Mouse (Mus musculus) thymus, adult 2 months (tissue): ENCODE measurements around the gene Gm20605. TPM values are rescaled to one million over a fixed set of nuclear protein-coding genes. Genes with fewer than 3 reads are reported as not detected.
A peak's percentile ranks its signal among the peaks of the same experiment; 100 is the strongest.
"Not testable (repeated sequence)": the region's sequence is repeated elsewhere in the genome, so short reads cannot be mapped to it uniquely, and the experiment has no call there.

ENCODE experiments used
- DNase-seq: peaks from one replicate; pipeline ENCODE4 v3.0.0; 2021
- H3K27ac ChIP-seq: fragments of 200-500 bp; 2 replicates; pipeline ENCODE4 v1.5.1; 2012; ENCODE audit warnings: low read length, control low read depth; ENCODE audit not compliant: control insufficient read depth, insufficient read depth
- H3K27me3 ChIP-seq: fragments of 200-500 bp; 2 replicates; pipeline ENCODE4 v1.6.1; 2012; ENCODE audit warnings: mild to moderate bottlenecking, low read length, moderate library complexity, mixed read lengths; ENCODE audit not compliant: control insufficient read depth, insufficient read depth
- H3K36me3 ChIP-seq: fragments of 200-500 bp; 2 replicates; pipeline ENCODE4 v1.6.1; 2012; ENCODE audit warnings: mild to moderate bottlenecking, low read length, moderate library complexity; ENCODE audit not compliant: control insufficient read depth, insufficient read depth
- H3K4me1 ChIP-seq: fragments of 200-500 bp; replicated peaks from 2 replicates; pipeline ENCODE4 v1.6.1; 2012; ENCODE audit warnings: low read length; ENCODE audit not compliant: control insufficient read depth, insufficient read depth
- H3K4me3 ChIP-seq: fragments of 200-500 bp; 2 replicates; pipeline ENCODE4 v1.5.1; 2012; ENCODE audit warnings: mild to moderate bottlenecking, low read length, control low read depth, moderate library complexity; ENCODE audit not compliant: control insufficient read depth, insufficient read depth
- CTCF ChIP-seq: fragments of 200-500 bp; IDR thresholded peaks from 2 replicates; pipeline ENCODE4 v1.5.1; 2012; ENCODE audit warnings: mild to moderate bottlenecking, control low read depth, low read length, moderate library complexity, borderline replicate concordance; ENCODE audit not compliant: control insufficient read depth, poor library complexity, insufficient read depth; ENCODE audit errors: extremely low read depth
- POLR2A ChIP-seq: fragments of 200-500 bp; IDR thresholded peaks from 2 replicates; pipeline ENCODE4 v1.6.1; 2012; ENCODE audit warnings: mild to moderate bottlenecking, low read length, control low read depth, moderate library complexity; ENCODE audit not compliant: control insufficient read depth, poor library complexity, insufficient read depth; ENCODE audit errors: extremely low read depth
- WGBS: fragments of 180-500 bp; shearing (Covaris S2); methylation state at CpG from one replicate; pipeline ENCODE4 v1.1.7; 2018; 5-methylcytosine and 5-hydroxymethylcytosine counted together
- polyA plus RNA-seq: library from polyadenylated mRNA; depleted of rRNA; stranded (reverse); fragments of >200 nt; gene quantifications from 2 replicates; pipeline ENCODE4 v1.2.3, GENCODE M21; 2012

Gene Gm20605
- polyA plus RNA-seq, 1 experiment = 149 TPM

GRCm38 (mm10) chr5:137613076-137613475 lies 15.9 kb upstream of the Gm20605 start:
- Histone ChIP-seq H3K4me3 (no peak overlapping the region), H3K4me1 (no peaks in the 10 kb centered on the region), H3K36me3 (no peaks in the 10 kb centered on the region), H3K27me3 (no peaks in the 10 kb centered on the region), H3K27ac (no peak overlapping the region)
- DNase-seq = no peak
- 96% methylated on average over 5 of the region's 5 CpGs for WGBS
- TF ChIP-seq POLR2A (no peak), CTCF (no peak)

DNA sequence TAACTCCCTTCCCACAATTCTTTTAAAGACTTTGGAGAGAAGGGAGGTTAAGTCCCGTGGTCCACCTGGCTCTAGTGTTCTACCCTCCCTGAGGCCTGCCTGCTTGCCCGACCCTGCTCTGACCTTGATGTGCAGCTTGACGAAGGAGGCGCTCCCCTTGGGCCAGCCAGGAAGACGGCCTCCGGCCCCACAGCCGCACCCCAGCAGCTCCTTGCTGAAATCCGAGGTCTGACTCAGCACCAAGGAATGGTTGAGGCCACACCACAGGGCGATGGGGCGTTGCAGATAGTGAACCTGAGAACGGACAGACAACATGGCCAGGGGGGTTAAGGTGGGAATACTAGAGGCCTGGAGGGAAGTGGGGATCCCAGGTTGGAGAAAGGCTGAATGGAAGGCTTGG lies 15.4 kb upstream of the Gm20605 start, which contains the start of gene Pcolce:
TSS of gene Pcolce (minus strand) at position 235 of the 400 bp plus-strand sequence.
- no peaks in the 10 kb centered on the region for H3K27me3 ChIP-seq
- DNase-seq = no peak
- H3K36me3 ChIP-seq = no peaks in the 10 kb centered on the region
- no peak within 1 kb of the TSS for H3K27ac ChIP-seq
- no peak within 1 kb of the TSS for H3K4me3 ChIP-seq
- TF ChIP-seq POLR2A = no peak
- TF ChIP-seq CTCF = no peak
- WGBS = 90% methylated on average over 11 of the region's 11 CpGs
- no peaks in the 10 kb centered on the region for H3K4me1 ChIP-seq

DNA sequence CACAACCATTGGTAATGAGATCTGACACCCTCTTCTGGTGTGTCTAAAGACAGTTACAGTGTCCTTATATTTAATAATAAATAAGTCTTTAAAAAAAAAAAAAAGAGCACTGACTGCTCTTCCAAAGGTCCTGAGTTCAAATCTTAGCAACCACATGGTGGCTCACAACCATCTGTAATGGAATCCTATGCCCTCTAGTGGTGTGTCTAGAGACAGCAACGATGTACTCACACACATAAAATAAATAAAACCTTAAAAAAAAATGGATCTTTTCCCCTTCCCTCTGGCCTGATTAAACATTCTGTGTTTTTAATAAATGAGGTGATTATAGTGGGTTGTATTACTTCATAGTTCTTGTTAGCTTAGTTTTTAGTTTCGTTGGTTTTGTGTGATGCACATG lies 14.1 kb upstream of the Gm20605 start:
- not testable (repeated sequence) for H3K27ac ChIP-seq, H3K27me3 ChIP-seq, DNase-seq, H3K4me3 ChIP-seq, H3K4me1 ChIP-seq, H3K36me3 ChIP-seq
- 89% methylated on average over 2 of the region's 2 CpGs for WGBS

DNA sequence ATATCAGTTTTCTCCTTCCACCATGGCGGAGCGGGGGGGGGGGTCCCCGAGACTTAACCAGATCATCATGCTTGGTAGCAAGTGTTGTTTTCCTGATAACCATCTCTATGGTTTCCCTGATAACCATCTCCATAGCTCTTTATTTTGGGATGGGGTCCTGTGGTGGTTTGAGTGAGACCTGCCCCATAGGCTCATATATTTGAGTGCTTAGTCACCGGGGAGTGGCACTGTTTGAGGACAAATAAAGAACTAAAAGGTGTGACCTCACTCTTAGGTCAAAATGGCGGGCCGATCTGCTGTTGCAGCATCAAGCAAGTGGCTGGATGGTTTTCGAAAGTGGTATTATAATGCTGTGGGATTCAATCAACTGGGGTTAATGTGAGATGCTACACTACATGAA lies 13.6 kb upstream of the Gm20605 start:
- no peaks in the 10 kb centered on the region for H3K36me3 ChIP-seq

GRCm38 (mm10) chr5:137623937-137624530 lies 4.9 kb upstream of the Gm20605 start:
- DNase-seq = no peak
- H3K4me3 ChIP-seq = no peak overlapping the region
- H3K27ac ChIP-seq = no peak overlapping the region
- H3K36me3 ChIP-seq = no peaks in the 10 kb centered on the region
- H3K4me1 ChIP-seq = peaks cover 6% of the 10 kb centered on the region; the same call in 1 of the 2 replicates
- no peaks in the 10 kb centered on the region for H3K27me3 ChIP-seq
- WGBS = 52% methylated on average over 11 of the region's 11 CpGs
- TF ChIP-seq CTCF (no peak), POLR2A (no peak)

More for the DNA sequence above, 13.6 kb upstream of the Gm20605 start:
- no peak overlapping the region for H3K27ac ChIP-seq
- TF ChIP-seq CTCF (no peak), POLR2A (no peak)
- H3K4me3 ChIP-seq = no peak overlapping the region
- no peaks in the 10 kb centered on the region for H3K4me1 ChIP-seq
- WGBS = 87% methylated on average over 7 of the region's 7 CpGs
- H3K27me3 ChIP-seq = no peaks in the 10 kb centered on the region
- DNase-seq = no peak

- H3K27me3 ChIP-seq = no peaks in the 10 kb centered on the region
- DNase-seq = peak; percentile 44
- TF ChIP-seq CTCF (no peak), POLR2A (no peak)
- WGBS = 2% methylated on average over 9 of the region's 9 CpGs
- H3K36me3 ChIP-seq = no peaks in the 10 kb centered on the region
- H3K4me3 ChIP-seq = peak overlapping the region; percentile 50
- peaks cover 23% of the 10 kb centered on the region for H3K4me1 ChIP-seq
- peak overlapping the region; percentile 77 for H3K27ac ChIP-seq
Observed at GRCm38 (mm10) chr5:137627991-137628390, 984 bp upstream of the Gm20605 start.

GRCm38 (mm10) chr5:137629306-137629721 lies 339 bp downstream of the Gm20605 start:
- TF ChIP-seq POLR2A (no peak), CTCF (no peak)
- DNase-seq = no peak
- Histone ChIP-seq H3K27me3 (no peaks in the 10 kb centered on the region), H3K4me1 (peaks cover 23% of the 10 kb centered on the region), H3K27ac (peak overlapping the region; percentile 98), H3K36me3 (peaks cover 8% of the 10 kb centered on the region), H3K4me3 (peak overlapping the region; percentile 84)
- WGBS = under 1% methylated on average over 23 of the region's 23 CpGs
